Mouse (Mus musculus) thymus, postnatal 4 days (tissue): ENCODE measurements at regions not wholly inside any gene's neighbourhood (a gene's known extent, or its start where the extent isn't known, plus 50 kb on each side); places are given as distances from the start of the nearest gene placed in this dataset.

Experiments
- DNase-seq: peaks from one replicate; pipeline ENCODE4 v3.0.0; 2021

- DNase-seq = no peak
These were observed 336.8 kb downstream of the 1700017N19Rik start for GRCm38 (mm10) chr10:100927086-100927485.

- no peak for DNase-seq
These were observed 341.5 kb downstream of the 1700017N19Rik start for GRCm38 (mm10) chr10:100931739-100932138.

GRCm38 (mm10) chr10:100958371-100958770 is 368.1 kb downstream of the 1700017N19Rik start:
- DNase-seq = no peak

- no peak for DNase-seq
These were observed 413.2 kb downstream of the 1700017N19Rik start for GRCm38 (mm10) chr10:101003469-101003868.

GRCm38 (mm10) chr10:101004687-101005086 is 414.4 kb downstream of the 1700017N19Rik start:
- DNase-seq = no peak

- no peak for DNase-seq
These were observed 425.1 kb downstream of the 1700017N19Rik start for GRCm38 (mm10) chr10:101015416-101015815.

- no peak for DNase-seq
These were observed 448.3 kb downstream of the 1700017N19Rik start for GRCm38 (mm10) chr10:101038630-101039029.

- DNase-seq = no peak
These were observed 448.8 kb downstream of the 1700017N19Rik start for GRCm38 (mm10) chr10:101039034-101039433.
